Mouse (Mus musculus) left cerebral cortex, postnatal 25 days (tissue): Measurements from ENCODE around the gene Snx19. TPM values are rescaled to one million over a fixed set of nuclear protein-coding genes. Genes with fewer than 3 reads are reported as not detected.

ENCODE experiments used
- DNase-seq, 2 experiments: peaks; one replicate each; pipeline ENCODE4 v3.0.0; 2022; ENCODE audit warnings: low spot score in 2 of 2, mixed read lengths in 1 of 2
- intact Hi-C: fragments of 180-260 bp; cut with DNase I; formaldehyde crosslinking; loops from one replicate; pipeline ENCODE4 v1.15.1; 2025
- total RNA-seq, 2 experiments: library from RNA; stranded (reverse); gene quantifications; 2 replicates each; pipeline ENCODE4 v1.2.3; 2021

The Snx19 gene
- total RNA-seq, 2 experiments from 2014 or later = 42.6 to 48.1 TPM

GRCm38 (mm10) chr9:30480043-30480442 is 53.1 kb downstream of the Snx19 start:
- DNase-seq = no peak
- intact Hi-C loops = loop anchor here (1.0 to 2.0 kb wide), 3 partner anchors 456 to 607 kb away; no protein-coding TSS in a partner anchor

GRCm38 (mm10) chr9:30480464-30480863 is 53.6 kb downstream of the Snx19 start:
- DNase-seq = peak; percentile 95 to 97
- intact Hi-C loops = loop anchor here (1.0 to 2.0 kb wide), 3 partner anchors 456 to 606 kb away; no protein-coding TSS in a partner anchor

GRCm38 (mm10) chr9:30482116-30482515 is 55.2 kb downstream of the Snx19 start:
- DNase-seq = no peak

GRCm38 (mm10) chr9:30484183-30484582 is 57.3 kb downstream of the Snx19 start:
- intact Hi-C loops = no loop called here
- no peak for DNase-seq

More at GRCm38 (mm10) chr9:30482116-30482515, 55.2 kb downstream of the Snx19 start:
- intact Hi-C loops = no loop called here

GRCm38 (mm10) chr9:30485161-30485560 is 58.3 kb downstream of the Snx19 start:
- intact Hi-C loops = no loop called here

GRCm38 (mm10) chr9:30488384-30488783 is 61.5 kb downstream of the Snx19 start:
- intact Hi-C loops = no loop called here
- no peak for DNase-seq

More at GRCm38 (mm10) chr9:30485161-30485560, 58.3 kb downstream of the Snx19 start:
- DNase-seq = no peak

GRCm38 (mm10) chr9:30494446-30494845 is 67.5 kb downstream of the Snx19 start:
- intact Hi-C loops = loop anchor here (5.0 kb wide), 1 partner anchor 68 kb away; no protein-coding TSS in a partner anchor
- no peak for DNase-seq

- intact Hi-C loops = no loop called here
These were observed 82.1 kb downstream of the Snx19 start for GRCm38 (mm10) chr9:30508966-30509365.

GRCm38 (mm10) chr9:30515953-30516352 is 89.0 kb downstream of the Snx19 start:
- DNase-seq = no peak
- intact Hi-C loops = no loop called here

More at GRCm38 (mm10) chr9:30508966-30509365, 82.1 kb downstream of the Snx19 start:
- DNase-seq = no peak
